Mouse (Mus musculus): ENCODE data around the gene Tmem235. TPM values are rescaled to one million over a fixed set of nuclear protein-coding genes. Genes with fewer than 3 reads are reported as not detected.

The Tmem235 gene
- polyA plus RNA-seq, 1 experiment from 2014 or later = not detected

GRCm38 (mm10) chr11:117848985-117849671 is 11.4 kb upstream of the Tmem235 start, which contains the start of gene Birc5:
Birc5 (plus strand) TSS chr11:117849251.
- WGBS = under 1% methylated on average over 51 of the region's 51 CpGs
- Histone ChIP-seq H3K27ac (peak within 1 kb of the TSS; percentile 99), H3K9me3 (no peaks in the 10 kb centered on the region), H3K27me3 (no peaks in the 10 kb centered on the region), H3K4me1 (peaks cover 30% of the 10 kb centered on the region), H3K4me2 (peak within 1 kb of the TSS; percentile 85), H3K36me3 (peaks cover 30% of the 10 kb centered on the region), H3K4me3 (peak within 1 kb of the TSS; percentile 79), H3K9ac (peak within 1 kb of the TSS; percentile 93)
- ATAC-seq (ENCODE audit: borderline replicate concordance, extremely low read depth, low FRiP score, low TSS enrichment) = peak; percentile 96

- Histone ChIP-seq H3K36me3 (peaks cover 65% of the 10 kb centered on the region), H3K9ac (no peak overlapping the region), H3K27me3 (no peaks in the 10 kb centered on the region), H3K4me3 (no peak overlapping the region), H3K4me2 (no peak overlapping the region), H3K27ac (no peak overlapping the region), H3K9me3 (no peaks in the 10 kb centered on the region), H3K4me1 (peaks cover 24% of the 10 kb centered on the region)
- no peak for ATAC-seq (ENCODE audit: borderline replicate concordance, extremely low read depth, low FRiP score, low TSS enrichment)
- 80% methylated on average over 3 of the region's 3 CpGs for WGBS
Observed at GRCm38 (mm10) chr11:117852875-117853274, 7.7 kb upstream of the Tmem235 start.

DNA sequence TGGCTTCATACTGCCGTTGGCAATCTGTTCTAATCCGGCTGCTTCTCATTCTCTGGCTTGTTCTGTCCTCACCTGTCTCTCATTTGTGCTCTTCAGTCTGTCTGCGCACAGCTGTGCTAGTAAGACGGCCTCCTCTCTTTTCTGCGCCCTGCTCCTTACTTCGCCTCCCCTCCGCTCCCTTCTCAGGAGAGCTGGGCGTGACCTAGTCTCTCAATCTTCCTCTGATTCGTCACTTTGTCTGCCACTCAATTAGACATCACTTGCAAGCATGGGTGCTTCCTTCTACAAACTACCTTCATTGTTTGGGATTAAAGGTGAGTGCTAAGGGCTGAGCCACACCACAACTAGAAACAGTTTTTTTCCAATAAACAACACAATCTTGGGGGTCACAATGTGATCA is 6.3 kb upstream of the Tmem235 start:
- peaks cover 5% of the 10 kb centered on the region for H3K27me3 ChIP-seq
- no peak overlapping the region for H3K4me3 ChIP-seq
- peaks cover 65% of the 10 kb centered on the region for H3K36me3 ChIP-seq
- no peak overlapping the region for H3K4me2 ChIP-seq
- no peak overlapping the region for H3K9ac ChIP-seq
- peaks cover 17% of the 10 kb centered on the region for H3K4me1 ChIP-seq
- no peak for ATAC-seq (ENCODE audit: borderline replicate concordance, extremely low read depth, low FRiP score, low TSS enrichment)
- no peaks in the 10 kb centered on the region for H3K9me3 ChIP-seq
- no peak overlapping the region for H3K27ac ChIP-seq
- WGBS = 84% methylated on average over 9 of the region's 9 CpGs

- Histone ChIP-seq H3K27me3 (peaks cover 16% of the 10 kb centered on the region), H3K4me1 (peaks cover 9% of the 10 kb centered on the region), H3K9ac (no peak overlapping the region), H3K4me3 (no peak overlapping the region), H3K27ac (no peak overlapping the region), H3K36me3 (peaks cover 65% of the 10 kb centered on the region), H3K9me3 (no peaks in the 10 kb centered on the region), H3K4me2 (no peak overlapping the region)
- 92% methylated on average over 5 of the region's 5 CpGs for whole genome bisulfite sequencing
- no peak for ATAC-seq (ENCODE audit: borderline replicate concordance, extremely low read depth, low FRiP score, low TSS enrichment)
Observed at GRCm38 (mm10) chr11:117855360-117855759, 5.2 kb upstream of the Tmem235 start.

- H3K27me3 ChIP-seq = peaks cover 22% of the 10 kb centered on the region
- no peak overlapping the region for H3K4me2 ChIP-seq
- peaks cover 63% of the 10 kb centered on the region for H3K36me3 ChIP-seq
- H3K9me3 ChIP-seq = no peaks in the 10 kb centered on the region
- ATAC-seq (ENCODE audit: borderline replicate concordance, extremely low read depth, low FRiP score, low TSS enrichment) = no peak
- no peak overlapping the region for H3K9ac ChIP-seq
- H3K4me3 ChIP-seq = no peak overlapping the region
- 72% methylated on average over 1 of the region's 1 CpGs for WGBS
- no peak overlapping the region for H3K27ac ChIP-seq
- H3K4me1 ChIP-seq = peaks cover 8% of the 10 kb centered on the region
Observed at GRCm38 (mm10) chr11:117855975-117856374, 4.6 kb upstream of the Tmem235 start.

DNA sequence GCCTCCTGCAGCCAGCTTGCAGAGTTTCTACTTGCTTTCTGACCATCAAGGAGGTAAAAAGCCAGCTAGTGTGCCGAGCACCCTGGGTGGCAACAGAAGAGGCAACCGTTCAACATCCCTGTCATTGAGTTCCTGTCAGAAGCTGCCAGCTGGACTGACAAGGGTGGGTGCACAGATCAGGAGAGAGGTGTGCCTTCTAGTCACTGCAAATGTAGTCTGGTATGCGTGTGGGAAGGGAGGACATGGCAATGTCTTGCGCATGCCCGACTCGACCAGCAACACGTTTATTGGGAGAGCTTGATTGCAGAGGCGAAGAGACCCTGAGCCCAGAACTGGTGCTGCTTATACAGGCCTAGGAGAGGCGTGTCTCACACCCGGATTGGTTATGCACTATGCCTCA is 3.1 kb upstream of the Tmem235 start:
- Histone ChIP-seq H3K9me3 (no peaks in the 10 kb centered on the region), H3K9ac (no peak overlapping the region), H3K27ac (no peak overlapping the region), H3K4me3 (no peak overlapping the region), H3K36me3 (peaks cover 52% of the 10 kb centered on the region), H3K4me2 (no peak overlapping the region), H3K4me1 (peaks cover 5% of the 10 kb centered on the region; the same call in 1 of the 2 replicates), H3K27me3 (peaks cover 36% of the 10 kb centered on the region)
- 96% methylated on average over 10 of the region's 10 CpGs for WGBS
- no peak for ATAC-seq (ENCODE audit: borderline replicate concordance, extremely low read depth, low FRiP score, low TSS enrichment)

DNA sequence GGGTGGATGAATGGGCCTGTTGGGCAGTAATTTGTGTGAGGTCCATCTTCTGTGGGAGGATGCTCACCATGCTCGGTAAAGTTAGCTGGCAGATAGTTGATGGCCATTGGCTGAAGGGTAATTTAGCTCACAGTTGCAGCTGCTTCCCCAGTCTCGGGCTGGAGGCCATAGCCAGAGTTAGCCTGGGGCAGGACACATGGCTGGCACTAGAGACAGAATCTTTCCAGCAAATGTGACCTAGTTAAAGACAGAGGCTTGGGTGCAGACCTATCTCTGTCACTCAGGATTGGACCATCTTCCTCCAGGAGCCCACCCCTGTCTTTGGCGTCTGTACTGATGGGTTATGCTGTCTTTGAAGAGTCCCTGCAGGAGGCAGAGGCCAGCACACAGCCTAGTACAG is 2.2 kb upstream of the Tmem235 start:
- Histone ChIP-seq H3K9ac (no peak overlapping the region), H3K27me3 (peaks cover 42% of the 10 kb centered on the region), H3K36me3 (peaks cover 42% of the 10 kb centered on the region), H3K4me1 (peaks cover 5% of the 10 kb centered on the region; the same call in 1 of the 2 replicates), H3K9me3 (no peaks in the 10 kb centered on the region), H3K4me2 (no peak overlapping the region), H3K4me3 (no peak overlapping the region), H3K27ac (no peak overlapping the region)
- WGBS = 47% methylated on average over 3 of the region's 3 CpGs
- no peak for ATAC-seq (ENCODE audit: borderline replicate concordance, extremely low read depth, low FRiP score, low TSS enrichment)

DNA sequence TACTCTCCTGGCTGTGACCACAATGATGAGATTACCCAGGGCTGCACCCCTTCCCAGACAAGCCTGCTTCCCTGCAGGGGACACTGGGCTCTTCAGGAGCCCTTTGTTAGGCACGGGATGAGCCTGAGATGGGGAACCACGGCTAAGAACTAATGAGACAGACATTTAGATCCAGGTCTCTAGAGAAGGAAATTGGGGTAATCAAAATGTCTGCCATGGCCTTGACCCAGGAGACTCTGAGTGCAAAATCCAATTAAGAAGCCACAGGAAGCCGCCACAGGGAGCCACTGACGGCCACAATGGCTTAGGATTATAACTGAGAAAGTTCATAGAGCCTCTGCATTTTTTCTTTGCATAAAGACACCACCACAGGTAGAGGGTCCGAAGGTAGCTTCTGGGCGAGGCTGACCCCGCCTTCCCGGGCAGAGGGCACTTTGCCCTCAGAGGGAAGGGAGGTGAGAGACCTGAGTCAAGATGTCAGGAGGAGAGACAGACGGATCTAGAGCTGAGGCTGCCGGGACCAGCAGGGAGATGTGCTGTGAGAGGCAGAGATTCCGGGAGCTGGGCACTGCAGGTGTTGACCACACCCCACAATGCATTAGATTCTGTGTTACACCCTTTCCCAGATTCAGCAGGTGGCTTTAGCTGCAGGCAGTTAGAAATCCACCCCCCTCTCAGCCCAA is 2.8 kb downstream of the Tmem235 start:
- Histone ChIP-seq H3K27me3 (peaks cover 45% of the 10 kb centered on the region), H3K4me1 (peaks cover 5% of the 10 kb centered on the region; the same call in 1 of the 2 replicates), H3K9me3 (no peaks in the 10 kb centered on the region), H3K27ac (no peak overlapping the region), H3K4me2 (no peak overlapping the region), H3K36me3 (no peaks in the 10 kb centered on the region), H3K9ac (no peak overlapping the region), H3K4me3 (no peak overlapping the region)
- whole genome bisulfite sequencing = 37% methylated on average over 11 of the region's 11 CpGs
- no peak for ATAC-seq (ENCODE audit: borderline replicate concordance, extremely low read depth, low FRiP score, low TSS enrichment)

DNA sequence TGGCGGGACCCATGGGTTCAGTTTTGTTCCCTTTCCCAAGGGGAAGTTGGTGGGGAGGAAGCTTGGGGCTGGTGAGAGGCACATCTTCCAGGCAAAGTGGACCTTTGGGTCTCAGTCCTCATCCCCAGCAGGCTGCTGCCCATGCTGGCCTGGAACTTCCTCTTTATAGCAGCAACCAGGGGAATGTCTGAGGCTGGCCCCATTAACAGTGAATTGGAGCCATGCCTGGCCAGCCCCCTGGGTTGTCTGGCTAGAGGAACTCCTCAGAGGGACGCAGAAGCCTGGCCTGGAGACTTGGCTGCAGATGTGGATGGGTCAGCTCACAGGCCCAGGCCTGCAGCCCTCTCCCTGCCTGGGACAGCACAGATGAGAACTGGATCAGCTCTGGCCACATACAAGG is 4.3 kb downstream of the Tmem235 start:
- ATAC-seq (ENCODE audit: borderline replicate concordance, extremely low read depth, low FRiP score, low TSS enrichment) = no peak
- peaks cover 35% of the 10 kb centered on the region for H3K27me3 ChIP-seq
- 41% methylated on average over 2 of the region's 2 CpGs for WGBS
- H3K36me3 ChIP-seq = no peaks in the 10 kb centered on the region
- no peaks in the 10 kb centered on the region for H3K9me3 ChIP-seq
- H3K4me3 ChIP-seq = no peak overlapping the region
- no peak overlapping the region for H3K27ac ChIP-seq
- H3K4me1 ChIP-seq = peaks cover 5% of the 10 kb centered on the region; the same call in 1 of the 2 replicates
- H3K9ac ChIP-seq = no peak overlapping the region
- H3K4me2 ChIP-seq = no peak overlapping the region

DNA sequence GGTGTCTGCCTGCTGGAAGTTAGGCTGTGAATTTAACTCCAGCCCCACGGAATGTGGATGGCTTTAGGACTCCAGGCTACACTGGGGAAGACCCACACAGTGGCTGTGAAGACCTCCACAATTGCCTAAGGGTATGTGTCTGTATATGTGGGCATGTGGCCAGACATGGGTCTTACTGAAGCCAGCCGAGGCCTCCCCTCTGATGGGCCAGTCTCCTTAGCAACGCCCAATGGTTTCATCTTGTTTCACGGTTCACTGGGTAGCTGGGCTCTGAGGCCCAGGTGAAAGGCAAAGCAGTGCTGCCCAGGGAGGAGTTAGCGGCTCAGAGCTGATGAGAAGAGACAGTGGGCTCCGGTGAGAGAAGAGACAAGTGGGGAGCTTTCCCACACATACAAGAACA is 5.4 kb downstream of the Tmem235 start:
- Histone ChIP-seq H3K4me3 (no peak overlapping the region), H3K4me1 (0 out of 2 replicates have a peak, but pooled peaks cover 4% of the 10 kb centered on the region), H3K27me3 (peaks cover 23% of the 10 kb centered on the region), H3K9me3 (no peaks in the 10 kb centered on the region), H3K4me2 (no peak overlapping the region), H3K36me3 (no peaks in the 10 kb centered on the region), H3K27ac (no peak overlapping the region), H3K9ac (no peak overlapping the region)
- WGBS = 41% methylated on average over 6 of the region's 6 CpGs
- ATAC-seq (ENCODE audit: borderline replicate concordance, extremely low read depth, low FRiP score, low TSS enrichment) = no peak

DNA sequence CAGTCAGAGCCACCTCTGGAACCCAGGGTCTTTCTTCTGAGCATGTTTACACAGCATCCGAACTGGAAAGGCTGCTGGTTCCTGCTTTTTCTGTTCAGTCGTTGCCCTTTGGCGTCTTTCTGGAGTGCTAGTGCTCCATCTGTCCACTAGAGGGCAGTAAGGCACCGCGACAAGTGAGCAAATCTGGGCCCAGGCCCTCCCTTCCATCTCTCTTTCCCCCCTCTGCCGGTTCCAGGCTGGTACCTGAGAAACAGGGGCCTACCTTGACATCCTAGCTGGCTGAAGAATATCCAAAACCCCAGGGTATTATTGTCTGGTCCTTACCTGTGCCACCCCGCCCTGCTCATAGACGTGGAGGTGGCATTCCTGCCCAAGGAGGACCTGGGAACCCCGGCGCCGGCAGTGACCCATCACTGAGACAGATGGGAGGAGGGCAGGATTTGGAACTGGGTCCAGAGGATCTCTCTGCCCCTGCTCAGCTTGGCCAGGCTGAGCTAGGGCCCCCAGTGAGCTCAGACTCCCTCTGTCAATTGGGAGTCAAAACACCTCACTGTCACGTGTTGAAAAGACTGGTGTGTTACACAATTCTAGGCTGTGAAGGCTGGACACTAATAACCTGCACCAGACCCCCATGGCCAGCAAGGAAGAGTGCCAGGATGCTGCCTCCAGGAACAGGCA is 10.3 kb downstream of the Tmem235 start:
- Histone ChIP-seq H3K4me2 (no peak overlapping the region), H3K9ac (no peak overlapping the region), H3K27ac (no peak overlapping the region), H3K4me1 (peaks cover 13% of the 10 kb centered on the region; the same call in 1 of the 2 replicates), H3K36me3 (no peaks in the 10 kb centered on the region), H3K9me3 (no peaks in the 10 kb centered on the region), H3K27me3 (no peaks in the 10 kb centered on the region), H3K4me3 (no peak overlapping the region)
- no peak for ATAC-seq (ENCODE audit: borderline replicate concordance, extremely low read depth, low FRiP score, low TSS enrichment)
- WGBS = 30% methylated on average over 12 of the region's 12 CpGs

- ATAC-seq (ENCODE audit: borderline replicate concordance, extremely low read depth, low FRiP score, low TSS enrichment) = no peak
- H3K9ac ChIP-seq = no peak overlapping the region
- H3K36me3 ChIP-seq = no peaks in the 10 kb centered on the region
- H3K27me3 ChIP-seq = no peaks in the 10 kb centered on the region
- 59% methylated on average over 5 of the region's 5 CpGs for WGBS
- H3K27ac ChIP-seq = no peak overlapping the region
- H3K9me3 ChIP-seq = no peaks in the 10 kb centered on the region
- H3K4me1 ChIP-seq = peaks cover 15% of the 10 kb centered on the region; the same call in 1 of the 2 replicates
- no peak overlapping the region for H3K4me2 ChIP-seq
- H3K4me3 ChIP-seq = no peak overlapping the region
Observed at GRCm38 (mm10) chr11:117871376-117871775, 10.8 kb downstream of the Tmem235 start.
